Mouse (Mus musculus): ENCODE measurements around the gene Dck.
A peak's percentile ranks its signal among the peaks of the same experiment; 100 is the strongest.
"Not testable (repeated sequence)": the region's sequence is repeated elsewhere in the genome, so short reads cannot be mapped to it uniquely, and the experiment has no call there.

Dck gene

GRCm38 (mm10) chr5:88764987-88765481, at the start of gene Dck:
Gene Dck, plus strand, starts transcription at chr5:88764996.
- DNase-seq: peak; percentile 99

DNA sequence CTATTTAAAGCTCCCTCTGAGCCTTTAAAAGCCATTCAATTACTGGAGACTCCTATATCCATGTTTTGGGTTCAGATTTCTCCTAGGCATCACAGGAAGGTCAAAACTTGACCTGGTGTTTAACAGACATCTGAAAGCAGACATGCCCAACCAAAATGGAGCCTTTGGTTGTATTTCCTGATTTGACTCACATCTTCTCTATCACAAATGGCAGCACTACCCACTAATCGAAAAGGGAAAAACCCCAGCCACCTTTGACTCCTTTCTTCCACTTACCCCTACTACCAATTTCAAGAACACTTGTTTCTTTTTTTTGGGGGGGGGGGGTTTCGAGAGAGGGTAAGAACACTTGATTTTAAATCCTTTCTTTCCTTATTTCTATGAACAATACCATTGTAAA, 47.8 kb upstream of the Dck start:
- no peak for DNase-seq

GRCm38 (mm10) chr5:88720116-88721002, 44.4 kb upstream of the Dck start, which contains the start of gene Mob1b:
Gene Mob1b, plus strand, starts transcription at chr5:88720855.
- DNase-seq: peak; percentile 99

- no peak for DNase-seq
Observed at GRCm38 (mm10) chr5:88721003-88721475, 43.8 kb upstream of the Dck start.

GRCm38 (mm10) chr5:88721565-88722212, 43.1 kb upstream of the Dck start:
- peak; percentile 40 for DNase-seq

GRCm38 (mm10) chr5:88722213-88722600, 42.6 kb upstream of the Dck start:
- peak; percentile 16 for DNase-seq

DNA sequence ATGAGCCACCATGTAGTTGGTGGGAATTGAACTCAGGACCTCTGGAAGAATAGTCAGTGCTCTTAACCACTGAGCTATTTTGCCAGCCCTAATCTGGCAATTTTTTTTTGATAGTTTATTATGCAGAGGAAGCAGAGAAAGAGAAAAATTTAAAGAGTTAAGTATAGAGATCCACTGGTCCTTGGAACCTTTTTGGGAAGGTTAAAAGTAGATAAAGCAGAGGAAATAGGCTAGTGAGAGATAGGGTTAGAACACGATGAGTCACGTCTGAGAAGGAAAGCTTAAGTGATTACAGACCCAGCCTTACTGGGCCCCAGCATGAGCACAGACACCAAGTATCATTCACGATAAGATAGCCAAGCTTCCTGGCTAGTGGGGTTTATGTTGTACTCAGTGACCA, 40.8 kb upstream of the Dck start:
- no peak for DNase-seq

DNA sequence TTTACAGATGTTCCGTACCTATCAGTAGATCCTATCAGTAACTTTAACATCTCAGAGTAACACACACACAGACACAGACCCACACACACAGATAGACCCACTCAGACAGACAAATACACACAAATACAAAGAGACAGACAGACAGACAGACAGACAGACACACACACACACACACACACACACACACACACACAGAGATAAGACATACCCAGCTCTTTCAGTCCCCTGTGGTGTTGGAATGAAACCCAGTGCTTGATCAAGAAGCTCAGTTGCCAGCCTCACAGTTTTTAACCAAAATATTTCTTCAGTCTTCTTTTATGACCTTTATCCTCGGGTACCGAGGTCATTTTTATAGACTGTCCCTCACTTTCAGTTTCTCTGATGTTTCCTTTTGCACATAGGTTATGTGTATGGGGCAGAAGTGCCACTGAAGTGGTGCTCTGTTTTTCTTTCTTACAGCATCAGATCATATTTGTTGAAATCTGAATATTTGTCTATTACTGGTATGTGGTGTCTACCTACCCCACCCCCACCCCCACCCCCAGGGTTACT, 37.1 kb upstream of the Dck start:
- DNase-seq: no peak

GRCm38 (mm10) chr5:88734786-88735185, 30.0 kb upstream of the Dck start:
- DNase-seq: peak; percentile 37

DNA sequence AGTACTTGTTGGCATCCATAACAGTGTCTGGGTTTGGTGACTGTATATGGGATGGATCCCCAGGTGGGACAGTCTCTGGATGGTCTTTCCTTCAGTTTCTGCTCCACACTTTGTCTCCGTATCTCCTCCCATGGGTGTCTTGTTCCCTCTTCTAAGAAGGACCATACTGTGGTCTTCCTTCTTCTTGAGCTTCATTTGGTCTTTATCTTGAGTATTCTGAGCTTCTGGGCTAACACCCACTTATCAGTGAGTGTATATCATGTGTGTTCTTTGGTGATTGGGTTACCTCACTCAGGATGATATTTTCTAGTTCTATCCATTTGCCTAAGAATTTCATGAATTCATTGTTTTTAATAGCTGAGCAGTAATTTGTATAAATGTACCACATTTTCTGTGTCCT, 23.7 kb upstream of the Dck start:
- DNase-seq: not testable (repeated sequence)

- DNase-seq: no peak
Observed at GRCm38 (mm10) chr5:88747774-88748173, 17.0 kb upstream of the Dck start.

GRCm38 (mm10) chr5:88753199-88753598, 11.6 kb upstream of the Dck start:
- DNase-seq: no peak

DNA sequence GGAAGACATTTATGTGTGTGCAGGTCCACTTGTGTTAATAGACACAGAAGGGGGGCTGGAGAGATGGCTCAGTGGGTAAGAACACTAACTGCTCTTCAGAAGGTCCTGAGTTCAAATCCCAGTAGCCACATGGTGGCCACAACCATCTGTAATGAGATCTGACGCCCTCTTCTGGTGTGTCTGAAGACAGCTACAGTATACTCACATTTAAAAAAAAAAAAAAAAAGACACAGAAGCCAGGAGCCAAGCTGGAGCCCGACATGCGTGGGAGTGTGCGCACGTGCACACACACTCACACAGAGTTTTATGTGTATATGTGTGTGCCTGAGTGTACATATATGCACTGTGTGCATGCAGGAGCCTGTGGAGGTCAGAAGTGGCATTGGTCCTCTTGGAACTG, 2.2 kb upstream of the Dck start:
- no peak for DNase-seq

DNA sequence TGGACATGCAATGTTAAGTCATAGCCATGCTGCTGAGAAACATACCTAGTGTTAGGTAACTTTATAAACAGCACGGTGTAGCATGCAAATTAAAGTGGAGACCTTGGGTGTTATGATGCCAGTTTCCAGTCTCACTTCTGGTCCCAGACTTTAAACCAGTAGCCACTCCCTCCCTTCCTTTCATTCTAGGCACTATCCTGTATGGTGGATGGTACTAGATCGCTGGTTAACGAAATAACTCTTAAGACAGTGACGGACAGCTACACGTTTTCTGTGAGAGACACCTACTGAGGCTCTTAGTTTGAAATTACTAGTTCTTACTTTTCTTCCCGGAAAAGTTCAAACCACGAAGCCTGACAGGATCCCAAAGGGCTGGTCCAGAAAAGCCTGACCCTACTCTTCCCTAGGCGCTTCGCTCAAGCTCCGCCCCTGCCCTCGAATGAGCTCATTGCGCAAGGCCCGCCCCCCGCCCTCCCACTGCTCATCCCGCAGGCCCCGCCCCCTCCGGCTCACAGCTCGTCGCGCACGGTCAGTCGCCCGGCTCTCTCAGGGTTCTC, 288 bp upstream of the Dck start:
- no peak for DNase-seq

DNA sequence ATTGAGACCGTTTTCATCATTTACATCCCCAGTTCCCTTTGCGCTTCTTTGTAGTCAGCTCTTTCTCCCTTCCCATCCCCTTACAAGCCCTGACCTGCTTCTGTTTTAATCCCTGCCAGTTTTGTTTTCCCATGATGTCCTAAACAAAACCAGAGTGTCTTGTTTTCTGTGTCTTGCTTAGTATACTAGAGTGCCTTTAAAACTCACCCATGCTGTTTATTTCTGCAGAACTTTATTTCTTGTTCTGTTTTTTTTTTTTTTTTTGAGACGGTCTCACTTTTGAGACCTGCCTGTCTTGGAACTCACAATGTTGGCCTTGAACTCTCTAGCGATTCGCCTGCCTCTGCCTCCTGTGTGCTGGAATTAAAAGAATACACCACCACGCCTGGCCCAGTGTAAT, 791 bp downstream of the Dck start:
- DNase-seq: no peak

DNA sequence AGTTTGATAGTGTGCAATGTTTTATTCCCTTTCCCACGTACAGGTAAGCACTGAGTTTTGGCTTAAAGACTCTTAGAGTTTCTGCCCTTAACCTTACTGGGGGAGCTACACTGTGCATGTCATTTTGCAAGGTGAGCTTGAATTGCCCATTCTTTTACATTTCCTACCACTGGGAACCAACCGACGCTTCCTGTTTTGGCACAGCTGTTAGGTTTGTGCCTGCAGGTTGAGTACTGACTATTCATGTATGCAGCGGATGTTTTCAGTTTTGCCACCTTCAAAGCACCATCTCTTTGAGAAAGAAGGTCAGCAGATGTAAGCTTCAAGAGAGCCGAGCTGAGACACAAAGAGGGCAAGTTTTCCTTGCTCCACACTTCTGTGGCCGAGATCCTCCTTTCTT, 1.3 kb downstream of the Dck start:
- no peak for DNase-seq

GRCm38 (mm10) chr5:88766863-88767262, 2.1 kb downstream of the Dck start:
- DNase-seq: no peak

GRCm38 (mm10) chr5:88768201-88768600, 3.4 kb downstream of the Dck start:
- no peak for DNase-seq

DNA sequence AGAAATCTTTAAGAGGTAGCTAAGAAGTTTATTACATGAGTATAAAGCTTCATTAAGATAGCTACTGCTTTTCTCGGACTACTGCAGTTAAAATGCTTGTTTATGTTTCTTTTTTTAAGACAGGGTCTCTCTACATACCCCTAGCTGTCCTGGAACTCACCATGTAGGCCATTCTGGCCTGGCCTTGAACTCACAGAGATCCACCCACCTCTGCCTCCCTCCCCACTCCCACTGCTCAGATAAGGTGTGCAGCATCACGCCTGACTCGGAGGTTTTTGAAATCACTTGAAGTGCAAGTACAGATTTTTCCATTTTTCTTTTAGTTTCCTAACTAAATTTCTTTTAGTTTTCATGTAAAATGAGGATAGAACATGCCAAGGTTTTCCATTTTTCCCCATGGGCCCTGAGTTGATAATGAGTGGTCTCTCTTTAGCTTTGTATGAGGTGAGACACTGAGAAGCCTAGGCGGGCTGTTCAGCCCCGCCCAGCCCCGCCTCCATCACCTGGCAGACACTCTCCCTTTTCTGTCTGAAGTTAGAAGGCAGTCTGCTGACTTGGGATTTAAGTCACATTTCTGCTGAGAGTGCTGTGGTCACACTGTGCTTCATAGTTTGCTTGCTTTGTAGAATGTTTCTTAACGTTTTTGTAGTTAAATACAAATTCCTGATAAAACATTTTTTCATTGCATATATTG, 17.4 kb downstream of the Dck start:
- DNase-seq: no peak

- no peak for DNase-seq
Observed at GRCm38 (mm10) chr5:88785059-88785458, 20.3 kb downstream of the Dck start.

GRCm38 (mm10) chr5:88790675-88791074, 25.9 kb downstream of the Dck start:
- no peak for DNase-seq

All from lung, postnatal 14 days (tissue).